Mouse (Mus musculus): Measurements from ENCODE around the gene Snd1.

Snd1 gene

GRCm38 (mm10) chr6:28803678-28804279 is 328.8 kb downstream of the Snd1 start:
- DNase-seq (ENCODE audit: low spot score), result no peak

- DNase-seq (ENCODE audit: low spot score), result no peak
Measured at GRCm38 (mm10) chr6:28804751-28805150, 329.8 kb downstream of the Snd1 start.

DNA sequence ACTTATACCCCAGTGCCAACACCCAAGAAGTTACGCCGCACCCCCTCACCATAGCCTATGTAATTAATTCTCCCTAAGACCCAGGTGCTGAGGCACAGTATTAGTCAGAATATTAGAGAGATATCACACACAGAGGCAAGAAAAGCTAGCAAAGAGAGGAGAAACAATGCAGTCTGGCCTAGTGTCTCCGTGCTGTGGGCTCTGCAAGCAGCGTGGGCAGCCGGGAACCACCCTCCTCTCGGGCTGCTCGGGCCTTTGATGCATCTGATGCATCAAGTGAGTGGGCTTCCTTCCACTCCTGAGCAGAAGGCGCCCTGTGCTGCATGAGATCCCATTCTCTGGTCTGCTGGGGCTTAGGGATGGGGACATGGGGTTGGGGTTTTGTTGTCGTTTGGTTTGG is 338.1 kb downstream of the Snd1 start:
- no peak for DNase-seq (ENCODE audit: low spot score)

GRCm38 (mm10) chr6:28814895-28815294 is 340.0 kb downstream of the Snd1 start:
- DNase-seq (ENCODE audit: low spot score), result no peak

DNA sequence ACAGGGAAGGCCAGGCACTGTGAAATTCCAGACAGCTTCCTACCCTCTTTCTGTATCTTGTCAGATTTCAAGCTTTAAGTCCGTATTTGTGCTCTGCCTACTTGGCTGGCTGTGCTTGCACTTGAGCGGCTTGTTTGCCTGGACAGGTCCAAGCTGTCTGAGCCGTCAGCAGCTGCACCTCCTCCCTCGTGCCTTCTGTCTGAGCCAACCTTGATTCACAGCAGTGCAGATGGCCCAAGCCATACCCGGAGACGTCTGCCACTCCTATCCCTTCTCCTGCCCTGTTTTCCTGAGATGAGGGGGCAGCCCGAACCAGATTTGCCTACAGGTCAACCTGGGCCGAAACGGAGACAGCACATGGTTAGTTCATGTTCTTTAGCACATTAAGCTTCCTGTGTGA is 342.1 kb downstream of the Snd1 start:
- DNase-seq (ENCODE audit: low spot score), result no peak

GRCm38 (mm10) chr6:28819509-28820358 is 344.8 kb downstream of the Snd1 start:
- no peak for DNase-seq (ENCODE audit: low spot score)

GRCm38 (mm10) chr6:28822296-28822695 is 347.4 kb downstream of the Snd1 start:
- no peak for DNase-seq (ENCODE audit: low spot score)

DNA sequence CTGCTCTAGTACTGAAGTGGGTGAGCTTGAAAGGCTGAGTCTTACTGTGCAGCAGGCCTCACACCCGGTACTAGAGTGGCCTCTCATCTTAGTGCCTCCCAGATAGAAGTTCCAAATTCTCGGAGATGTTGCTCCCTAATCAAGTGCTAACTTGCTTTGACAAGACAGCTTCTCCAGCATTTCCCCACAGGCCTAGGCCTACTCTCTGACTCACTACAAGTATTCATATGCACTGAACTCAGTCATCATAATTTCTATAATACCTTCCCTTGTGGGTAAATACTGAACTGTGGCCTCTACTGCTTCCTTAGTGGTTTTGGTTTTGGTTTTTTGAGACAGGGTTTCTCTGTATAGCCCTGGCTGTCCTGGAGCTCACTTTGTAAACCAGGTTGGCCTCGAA is 348.4 kb downstream of the Snd1 start:
- DNase-seq (ENCODE audit: low spot score), result no peak

DNA sequence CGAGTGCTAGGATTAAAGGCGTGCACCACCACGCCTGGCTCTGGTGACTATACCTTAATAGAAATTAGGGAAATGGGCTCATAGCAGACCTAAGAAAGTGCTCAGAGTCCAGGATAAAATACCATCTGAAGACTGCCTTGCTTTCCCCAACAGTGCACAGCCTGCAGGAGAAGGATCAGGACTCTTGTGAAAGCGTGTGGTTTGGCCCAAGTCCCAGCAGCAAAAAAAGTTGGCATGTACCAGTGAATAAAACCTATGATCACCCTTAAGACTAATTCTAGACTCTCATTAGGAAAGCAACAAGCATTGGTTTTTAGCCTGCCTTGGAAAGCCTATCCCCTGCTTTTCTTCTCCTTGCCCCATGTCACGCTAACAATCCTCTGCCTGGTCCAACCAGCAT is 348.9 kb downstream of the Snd1 start:
- DNase-seq (ENCODE audit: low spot score), result no peak

DNA sequence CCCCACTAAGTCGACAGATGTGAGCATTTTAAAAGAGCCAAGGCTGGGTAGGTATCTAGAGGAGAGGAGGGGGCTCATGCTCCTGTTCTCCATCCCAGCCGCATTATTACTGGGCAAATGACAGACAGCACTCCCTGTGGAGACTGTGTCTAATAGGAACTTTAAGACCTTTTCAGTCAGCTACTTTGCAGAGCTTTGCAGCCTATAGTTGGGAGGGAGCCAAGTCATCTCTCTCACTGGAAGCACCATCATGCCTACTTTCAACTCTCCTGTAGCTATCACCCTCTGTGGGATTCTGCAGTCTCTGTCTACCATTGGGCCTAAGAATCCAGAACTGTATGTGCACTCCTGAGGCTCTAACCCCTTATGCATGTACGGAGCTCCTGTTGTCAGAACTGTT is 351.0 kb downstream of the Snd1 start:
- DNase-seq (ENCODE audit: low spot score), result no peak

DNA sequence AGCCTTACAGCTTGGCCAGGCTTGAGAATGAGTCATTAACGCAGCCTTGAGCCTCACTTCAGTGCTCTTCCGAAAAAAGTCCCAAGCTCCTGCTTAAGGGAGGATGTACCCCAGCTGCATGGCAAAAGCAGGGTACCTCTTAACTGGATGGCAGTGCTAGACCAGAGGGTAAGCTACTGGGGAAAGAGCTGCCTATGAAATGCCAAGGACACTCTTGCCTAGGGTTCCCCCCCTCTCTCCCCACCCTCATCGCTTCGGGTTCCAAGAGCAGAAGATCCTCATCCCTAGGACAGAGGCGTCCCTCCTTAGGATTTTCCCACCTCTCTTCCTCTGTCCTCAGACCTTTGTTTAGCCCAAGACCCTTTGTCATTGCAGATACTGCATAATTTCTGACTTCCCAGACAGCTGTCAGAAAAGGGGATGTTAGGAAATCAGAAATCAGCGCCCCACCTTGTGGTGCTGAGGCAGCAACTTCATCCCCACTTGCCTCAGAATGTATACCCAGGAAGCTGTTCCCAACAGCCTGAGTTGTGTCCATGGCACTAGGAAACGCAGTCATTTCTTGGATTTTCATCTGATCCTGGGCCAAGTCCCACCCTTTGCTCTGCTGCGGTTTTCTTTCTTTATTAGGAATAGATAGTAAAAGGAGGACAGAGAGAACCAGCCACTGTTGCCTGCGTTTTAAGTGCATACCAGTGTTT is 351.9 kb downstream of the Snd1 start:
- DNase-seq (ENCODE audit: low spot score), result no peak

DNA sequence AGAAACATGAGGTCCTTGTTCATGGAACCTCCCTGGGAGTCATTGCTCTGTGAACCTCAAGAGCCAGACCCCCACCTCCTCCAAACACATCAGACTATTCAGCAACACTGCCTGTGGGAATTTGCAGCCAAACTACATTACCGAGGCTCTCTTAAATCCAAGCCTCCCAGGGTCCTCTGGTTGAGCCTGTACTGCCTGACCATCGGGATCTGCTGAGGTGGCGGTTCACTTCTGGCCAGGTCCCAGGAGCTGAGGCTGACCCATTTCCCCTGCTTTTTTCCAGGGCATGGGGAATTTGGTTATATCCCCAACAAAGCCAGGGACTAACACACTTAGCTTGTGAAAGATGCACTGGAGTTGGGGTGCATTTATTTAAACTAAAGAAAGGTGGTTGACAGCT is 352.6 kb downstream of the Snd1 start:
- no peak for DNase-seq (ENCODE audit: low spot score)

DNA sequence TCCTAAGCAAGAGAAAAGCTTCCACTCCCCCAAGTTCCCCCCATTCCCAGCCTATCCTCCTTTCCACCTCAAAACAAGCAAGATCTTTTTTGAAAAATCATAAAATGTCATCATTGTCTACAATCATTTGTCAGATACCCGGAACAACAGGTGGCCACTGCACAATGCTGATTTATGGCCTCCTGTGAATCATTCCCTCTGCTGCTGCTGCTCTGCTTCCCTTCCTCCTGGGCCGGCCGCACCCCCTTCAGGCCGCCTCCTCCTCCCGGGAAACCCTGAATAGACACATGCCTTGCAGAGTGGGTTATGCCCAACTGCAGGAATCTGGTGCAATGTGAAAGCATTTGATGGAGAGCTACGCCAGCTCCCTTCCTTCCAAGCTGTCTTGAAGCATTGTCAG is 353.7 kb downstream of the Snd1 start:
- no peak for DNase-seq (ENCODE audit: low spot score)

DNA sequence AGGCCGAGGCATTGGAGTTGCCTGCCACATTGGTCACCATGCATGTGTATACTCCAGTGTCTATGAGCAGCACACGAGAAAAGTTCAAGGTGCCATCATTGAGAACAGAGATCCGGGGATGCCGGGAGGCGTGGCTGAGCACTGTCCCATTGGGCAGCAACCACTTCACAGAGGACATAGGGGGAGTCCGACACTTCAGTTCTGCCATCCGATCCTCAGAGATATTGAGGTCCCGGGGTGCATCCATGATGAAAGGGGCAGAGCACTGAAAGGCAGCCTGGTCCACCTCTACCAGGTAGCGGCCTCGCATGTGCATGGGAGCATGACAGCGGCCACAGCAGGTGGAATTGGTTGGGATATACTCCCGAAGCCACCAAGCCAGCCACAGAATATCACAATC is 355.4 kb downstream of the Snd1 start:
- no peak for DNase-seq (ENCODE audit: low spot score)

DNA sequence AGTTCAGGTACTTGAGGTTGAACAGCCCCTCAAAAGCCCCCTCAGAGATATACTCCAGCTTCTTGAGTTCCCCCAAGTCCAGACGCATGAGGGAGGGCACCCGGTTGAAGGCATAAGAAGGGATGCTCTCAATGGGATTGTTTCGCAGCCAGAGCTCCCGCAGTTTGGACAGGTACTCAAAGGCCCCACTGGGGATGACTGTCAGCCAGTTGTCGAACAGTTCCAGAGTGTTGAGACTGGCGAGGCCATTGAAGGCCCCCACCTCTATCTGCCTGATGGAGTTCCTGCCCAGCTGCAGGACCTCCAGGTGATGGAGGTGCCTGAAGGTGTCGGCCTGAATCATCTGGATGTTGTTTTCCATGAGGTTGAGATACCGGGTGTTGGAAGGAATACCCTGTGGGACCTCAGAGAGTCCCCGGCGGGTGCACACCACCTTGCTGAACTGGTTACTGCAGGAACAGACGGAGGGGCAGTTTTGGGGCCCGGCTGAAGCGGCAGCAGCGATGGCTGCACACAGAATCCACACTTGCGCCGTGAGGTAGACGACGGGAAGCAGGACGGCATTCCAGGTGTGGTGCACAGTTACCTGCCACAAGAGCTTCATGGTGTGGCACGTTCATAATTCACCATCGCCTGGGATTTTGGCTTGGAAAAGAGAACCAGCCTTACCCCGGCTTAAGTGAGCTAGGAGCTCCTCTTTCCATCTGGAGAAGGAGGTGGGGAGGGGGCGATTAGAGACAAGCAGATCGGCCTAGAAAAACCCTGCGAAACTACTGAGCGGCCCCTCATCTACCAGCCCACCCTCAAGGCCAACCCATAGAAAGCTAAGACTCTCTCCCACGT is 356.3 kb downstream of the Snd1 start, which contains the start of gene Lrrc4:
Gene Lrrc4, minus strand, starts transcription at position 737 of the 843 bp plus-strand sequence.
- no peak for DNase-seq (ENCODE audit: low spot score)

DNA sequence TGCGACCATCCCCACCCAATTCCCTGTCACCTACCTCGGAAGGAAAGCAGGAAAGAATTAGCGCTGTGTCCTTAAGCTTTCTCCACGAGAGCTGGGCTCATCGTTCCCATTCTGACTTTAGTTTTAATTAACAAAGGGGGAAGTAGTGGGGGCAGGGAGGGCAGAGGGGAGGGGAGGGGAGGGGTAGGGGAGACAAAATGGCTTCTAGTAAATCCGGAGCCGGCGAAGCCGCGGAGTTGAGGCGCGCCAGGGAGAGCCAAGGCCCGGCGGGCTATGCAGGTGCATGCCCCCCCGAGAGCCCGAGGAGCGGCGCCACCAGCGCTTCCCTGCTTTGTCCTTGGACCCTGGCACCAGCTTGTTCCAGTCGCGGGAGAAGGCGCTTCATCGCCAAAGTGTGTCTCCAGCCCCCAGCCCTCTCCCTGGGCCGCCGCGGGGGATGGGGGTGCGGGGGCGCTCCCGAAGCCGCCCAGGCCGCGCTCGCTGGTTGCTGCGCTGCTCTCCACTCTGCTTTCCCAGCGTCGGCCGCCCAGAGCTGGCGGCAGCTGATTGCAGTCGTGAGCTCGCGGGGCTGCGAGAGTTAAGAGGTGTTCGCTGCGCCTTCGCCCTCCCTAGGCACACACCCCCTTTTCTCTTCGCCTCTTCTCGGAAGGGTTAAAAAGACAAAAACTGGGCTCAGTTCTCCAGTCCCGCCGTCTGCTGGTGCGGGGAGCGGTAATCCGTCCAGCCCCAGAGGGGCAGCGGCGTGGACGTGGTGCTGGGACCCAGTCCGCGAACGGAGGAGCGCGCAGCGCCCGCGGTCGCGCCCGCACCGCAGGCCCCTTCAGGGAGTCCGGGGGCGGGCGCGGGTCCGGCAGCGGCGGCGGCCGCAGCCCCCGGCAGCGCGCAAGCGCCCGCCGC is 357.2 kb downstream of the Snd1 start:
- DNase-seq (ENCODE audit: low spot score), result peak; percentile 60

GRCm38 (mm10) chr6:28832751-28833291 is 357.9 kb downstream of the Snd1 start:
- DNase-seq (ENCODE audit: low spot score), result no peak

DNA sequence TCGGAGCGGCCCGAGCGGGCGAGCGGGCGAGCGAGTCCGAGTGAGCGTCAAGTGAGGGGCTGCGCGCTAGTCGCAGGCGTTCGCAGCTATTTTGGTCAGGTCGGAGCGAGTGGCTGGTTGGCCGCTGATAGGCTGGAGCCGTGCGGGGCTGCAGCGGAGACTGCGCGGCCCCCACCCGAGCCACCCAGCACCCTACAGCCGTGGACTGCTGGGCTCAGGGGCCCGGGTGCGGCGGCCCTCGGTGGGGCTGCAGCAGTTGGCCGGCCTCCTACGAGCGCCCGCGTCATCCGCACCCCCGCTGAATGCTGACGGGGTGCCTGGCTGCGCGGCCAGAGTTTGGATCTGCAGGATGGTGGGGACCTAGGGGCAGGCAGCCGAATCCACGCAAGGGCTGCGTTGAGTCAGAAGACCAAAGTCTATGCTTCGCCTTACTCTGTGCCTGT is 358.5 kb downstream of the Snd1 start:
- peak; percentile 34 for DNase-seq (ENCODE audit: low spot score)

- DNase-seq (ENCODE audit: low spot score), result no peak
Measured at GRCm38 (mm10) chr6:28834046-28834445, 359.1 kb downstream of the Snd1 start.

DNA sequence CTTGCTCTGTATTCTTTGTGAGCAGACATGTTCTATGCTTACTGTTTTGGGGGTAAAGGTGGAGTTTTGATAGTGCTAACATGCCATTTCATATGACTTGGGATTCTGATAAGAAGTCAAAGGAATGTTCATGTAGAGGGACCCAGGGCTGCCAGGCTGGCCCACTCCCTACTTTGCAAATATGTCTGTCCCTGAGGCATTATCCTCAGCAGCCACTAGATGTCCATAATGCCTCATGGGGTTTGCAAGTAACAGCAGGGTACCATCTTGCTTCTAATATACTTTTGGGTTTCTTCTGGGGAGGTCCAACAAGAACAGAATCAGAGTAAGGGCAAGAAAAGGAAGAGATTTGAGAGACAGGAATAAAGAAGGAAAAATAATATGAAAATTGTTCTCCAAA is 361.7 kb downstream of the Snd1 start:
- no peak for DNase-seq (ENCODE audit: low spot score)

GRCm38 (mm10) chr6:28841569-28841968 is 366.6 kb downstream of the Snd1 start:
- no peak for DNase-seq (ENCODE audit: low spot score)
